17 mouse cellular contexts compared by ENCODE assay signal in genomic region chr5:66073604-66074164, GRCm38 (mm10).
DNase-seq lines count a peak whose midpoint lies in the region; ATAC-seq lines count a peak whose summit lies in the region.
"Had no signal": no experiment of that assay in that cellular context is flagged by ENCODE, and none has a peak within 500 bp of the region (broad histone marks: within the 10 kb centered on the region; RNA-seq: fewer than 3 reads in every experiment).

No protein-coding gene starts in this region.

- no peaks in the 10 kb centered on the region for H3K27me3 ChIP-seq in intestine, embryonic 15.5 days (replicated peaks)
- no peaks in the 10 kb centered on the region for H3K27me3 ChIP-seq in liver, embryonic 13.5 days
- H3K27me3 ChIP-seq in stomach, embryonic 16.5 days (ENCODE audit: control insufficient read depth, insufficient read depth, low read length) = no peaks in the 10 kb centered on the region
- no peaks in the 10 kb centered on the region; the same call in 1 of the 2 replicates for H3K27me3 ChIP-seq in midbrain, embryonic 13.5 days
- H3K27me3 ChIP-seq: hindbrain, embryonic 13.5 days; limb, embryonic 15.5 days had no signal

- ATAC-seq in intestine, embryonic 15.5 days = no peak
- peak; percentile 37; the same call in 1 of the 2 replicates for ATAC-seq in liver, embryonic 13.5 days (ENCODE audit: low read depth)
- no peak for ATAC-seq in stomach, embryonic 16.5 days (ENCODE audit: insufficient read depth, low FRiP score)
- no peak for ATAC-seq in midbrain, embryonic 13.5 days

- DNase-seq in kidney, adult 9 months = peak; percentile 79
- no peak for DNase-seq in kidney, postnatal 10 days
- DNase-seq in liver, embryonic 13.5 days = no peak
- no peak for DNase-seq in cerebellum, adult 9-10 months
- DNase-seq: adrenal gland, postnatal 36 days; cerebellum, postnatal 25 days; gastrocnemius, postnatal 25 days; heart, postnatal 10 days; lung, postnatal 14 days; right cerebral cortex, adult 18-20 months; spleen, adult 18-20 months had no signal

- no peak overlapping the region for H3K9ac ChIP-seq in intestine, embryonic 15.5 days
- H3K9ac ChIP-seq in liver, embryonic 13.5 days = no peak overlapping the region
- H3K9ac ChIP-seq in stomach, embryonic 16.5 days (ENCODE audit: low read length) = peak overlapping the region; percentile 26
- H3K9ac ChIP-seq in midbrain, embryonic 13.5 days (replicated peaks) = no peak overlapping the region
- H3K9ac ChIP-seq: hindbrain, embryonic 13.5 days; limb, embryonic 15.5 days had no signal

- WGBS in intestine, embryonic 15.5 days = 64% methylated on average over 12 of the region's 12 CpGs
- WGBS in liver, embryonic 13.5 days (ENCODE audit: insufficient replicate concordance) = 77% methylated on average over 12 of the region's 12 CpGs
- 70% methylated on average over 12 of the region's 12 CpGs for WGBS in stomach, embryonic 16.5 days
- 87% methylated on average over 12 of the region's 12 CpGs for WGBS in midbrain, embryonic 13.5 days

- H3K27ac ChIP-seq in intestine, embryonic 15.5 days = peak overlapping the region; percentile 61
- 0 out of 2 replicates have a peak overlapping the region, but pooled peaks have one; percentile 16 for H3K27ac ChIP-seq in liver, embryonic 13.5 days
- peak overlapping the region; percentile 86; the same call in 1 of the 2 replicates for H3K27ac ChIP-seq in stomach, embryonic 16.5 days (ENCODE audit: low read length)
- H3K27ac ChIP-seq in midbrain, embryonic 13.5 days = no peak overlapping the region
- H3K27ac ChIP-seq: heart, embryonic 10.5 days; hindbrain, embryonic 13.5 days; limb, embryonic 15.5 days had no signal

- H3K4me3 ChIP-seq in intestine, embryonic 15.5 days (replicated peaks) = no peak overlapping the region
- H3K4me3 ChIP-seq in liver, embryonic 13.5 days (replicated peaks) = no peak overlapping the region
- H3K4me3 ChIP-seq in stomach, embryonic 16.5 days (replicated peaks; ENCODE audit: low read length) = no peak overlapping the region
- H3K4me3 ChIP-seq in midbrain, embryonic 13.5 days (replicated peaks) = no peak overlapping the region
- H3K4me3 ChIP-seq: heart, embryonic 10.5 days; hindbrain, embryonic 13.5 days; limb, embryonic 15.5 days had no signal

- H3K4me1 ChIP-seq in intestine, embryonic 15.5 days (replicated peaks) = peaks cover 20% of the 10 kb centered on the region
- peaks cover 58% of the 10 kb centered on the region for H3K4me1 ChIP-seq in liver, embryonic 13.5 days (replicated peaks)
- H3K4me1 ChIP-seq in stomach, embryonic 16.5 days (ENCODE audit: control insufficient read depth, insufficient read depth, low read length) = peaks cover 37% of the 10 kb centered on the region
- peaks cover 9% of the 10 kb centered on the region for H3K4me1 ChIP-seq in midbrain, embryonic 13.5 days (replicated peaks)

- no peaks in the 10 kb centered on the region for H3K36me3 ChIP-seq in intestine, embryonic 15.5 days
- no peaks in the 10 kb centered on the region for H3K36me3 ChIP-seq in liver, embryonic 13.5 days
- H3K36me3 ChIP-seq in stomach, embryonic 16.5 days (ENCODE audit: control insufficient read depth, insufficient read depth, low read length) = no peaks in the 10 kb centered on the region
- no peaks in the 10 kb centered on the region for H3K36me3 ChIP-seq in midbrain, embryonic 13.5 days
- H3K36me3 ChIP-seq: heart, embryonic 10.5 days; hindbrain, embryonic 13.5 days; limb, embryonic 15.5 days had no signal

- peak overlapping the region; percentile 24; the same call in 1 of the 2 replicates for H3K4me2 ChIP-seq in intestine, embryonic 15.5 days (replicated peaks)
- H3K4me2 ChIP-seq in liver, embryonic 13.5 days = peak overlapping the region; percentile 19; the same call in 1 of the 2 replicates
- peak overlapping the region; percentile 6; the same call in 1 of the 2 replicates for H3K4me2 ChIP-seq in stomach, embryonic 16.5 days (ENCODE audit: low read depth, low read length)
- no peak overlapping the region for H3K4me2 ChIP-seq in midbrain, embryonic 13.5 days (replicated peaks)
- H3K4me2 ChIP-seq: hindbrain, embryonic 13.5 days; limb, embryonic 15.5 days had no signal

- H3K9me3 ChIP-seq in intestine, embryonic 15.5 days = no peaks in the 10 kb centered on the region
- no peaks in the 10 kb centered on the region for H3K9me3 ChIP-seq in liver, embryonic 13.5 days (replicated peaks)
- H3K9me3 ChIP-seq in stomach, embryonic 16.5 days (replicated peaks; ENCODE audit: control insufficient read depth, low read length) = no peaks in the 10 kb centered on the region
- no peaks in the 10 kb centered on the region for H3K9me3 ChIP-seq in midbrain, embryonic 13.5 days
- H3K9me3 ChIP-seq: heart, embryonic 10.5 days; hindbrain, embryonic 13.5 days; limb, embryonic 15.5 days had no signal
